Mouse (Mus musculus) gastrocnemius, adult 2 months (tissue): ENCODE data around the gene Pigc. TPM values are rescaled to one million over a fixed set of nuclear protein-coding genes. Genes with fewer than 3 reads are reported as not detected.

ENCODE experiments used
- DNase-seq: peaks from one replicate; pipeline ENCODE4 v3.0.0; 2022
- H3K27ac ChIP-seq: fragments of 200-600 bp; 2 replicates; pipeline ENCODE4 v1.8.1; 2022; ENCODE audit warnings: mild to moderate bottlenecking
- H3K4me3 ChIP-seq: fragments of 200-600 bp; 2 replicates; pipeline ENCODE4 v1.8.1; 2022; ENCODE audit warnings: mild to moderate bottlenecking, moderate library complexity
- CTCF ChIP-seq: fragments of 200-600 bp; IDR thresholded peaks from 2 replicates; pipeline ENCODE4 v1.8.1; 2022; ENCODE audit warnings: antibody characterized with exemption, mild to moderate bottlenecking, moderate library complexity
- intact Hi-C: fragments of 180-260 bp; cut with DNase I; formaldehyde crosslinking; loops from one replicate; pipeline ENCODE4 v1.15.1; 2025
- total RNA-seq, 2 experiments: library from RNA; stranded (reverse); gene quantifications; 2 replicates each; pipeline ENCODE4 v1.2.3; 2021

The Pigc gene
- total RNA-seq, 2 experiments from 2014 or later = 14.4 to 15.6 TPM

- no peak for DNase-seq
- intact Hi-C loops = no loop called here
- no peak overlapping the region for H3K27ac ChIP-seq
- TF ChIP-seq CTCF = no peak
- H3K4me3 ChIP-seq = no peak overlapping the region; the same call in 1 of the 2 replicates
Observed at GRCm38 (mm10) chr1:162017975-162018600, 49.1 kb downstream of the Pigc start.

DNA sequence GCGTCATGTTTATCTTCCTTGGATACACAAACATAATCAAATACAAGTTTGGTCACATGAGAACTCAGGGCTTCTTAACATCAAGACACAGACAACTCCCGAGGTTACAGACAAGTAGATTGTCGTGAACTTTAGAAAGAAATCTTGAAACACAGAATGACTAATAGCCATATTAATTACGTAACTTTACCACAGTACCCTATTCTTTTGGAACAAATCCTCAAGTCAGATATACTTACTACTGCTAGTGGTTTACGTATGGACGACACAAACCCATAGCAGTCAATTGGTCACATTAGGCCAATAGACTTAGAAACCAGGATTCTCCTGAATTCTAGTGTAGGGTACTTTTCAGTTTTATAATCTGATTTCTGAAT lies 49.6 kb downstream of the Pigc start:
- intact Hi-C loops = no loop called here
- TF ChIP-seq CTCF = no peak
- H3K27ac ChIP-seq = no peak overlapping the region

DNA sequence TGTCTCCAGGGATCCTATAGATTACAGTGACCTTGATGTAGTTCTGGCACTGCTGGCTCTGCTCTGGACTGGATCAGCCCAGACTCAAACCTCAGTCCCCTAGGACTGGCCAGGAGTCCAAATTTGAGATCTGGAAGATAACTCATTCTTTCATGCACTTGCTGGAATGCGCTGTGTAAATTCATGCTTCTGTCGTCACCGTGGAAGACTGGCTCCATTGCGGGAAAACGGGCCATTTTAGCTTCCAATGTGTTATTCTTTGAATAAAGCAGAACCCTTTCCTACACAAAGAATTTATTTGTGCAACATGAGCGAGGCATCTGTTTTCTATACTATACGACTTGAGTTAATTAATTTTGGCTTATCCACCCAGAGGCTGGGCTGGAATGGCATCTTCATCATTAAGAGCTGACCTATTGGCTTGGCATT lies 51.3 kb downstream of the Pigc start:
- no peak for DNase-seq
- intact Hi-C loops = no loop called here
- no peak for TF ChIP-seq CTCF
- no peak overlapping the region for H3K27ac ChIP-seq
- H3K4me3 ChIP-seq = no peak overlapping the region

More for the DNA sequence above, 49.6 kb downstream of the Pigc start:
- DNase-seq = no peak
- H3K4me3 ChIP-seq = no peak overlapping the region

- Histone ChIP-seq H3K4me3 (no peak overlapping the region), H3K27ac (no peak overlapping the region)
- no peak for DNase-seq
- intact Hi-C loops = no loop called here
- TF ChIP-seq CTCF = no peak
Observed at GRCm38 (mm10) chr1:162020766-162021165, 51.8 kb downstream of the Pigc start.

Other genes starting within 250 kb of the Pigc start
- gene Fasl, start 180.7 kb upstream of the Pigc start, total RNA-seq = not detected
- gene Suco, start 92.5 kb upstream of the Pigc start, total RNA-seq = 1 to 10 TPM; 8.4 to 9.9 TPM
- gene 4930558K02Rik, start 10.4 kb downstream of the Pigc start, total RNA-seq = not detected